In genomic region chr4:118101497-118101896, GRCm38 (mm10) we compare ENCODE assay signal across 25 mouse cellular contexts.
"Had no signal": no experiment of that assay in that cellular context is flagged by ENCODE, and none has a peak within 500 bp of the region (broad histone marks: within the 10 kb centered on the region; RNA-seq: fewer than 3 reads in every experiment).

No protein-coding gene starts in this region.

- H3K9ac ChIP-seq: heart, embryonic 12.5 days; hindbrain, embryonic 12.5 days; hindbrain, embryonic 14.5 days; intestine, embryonic 15.5 days; limb, embryonic 12.5 days; liver, embryonic 13.5 days had no signal

- H3K4me2 ChIP-seq: heart, embryonic 12.5 days; hindbrain, embryonic 12.5 days; hindbrain, embryonic 14.5 days; intestine, embryonic 15.5 days; limb, embryonic 12.5 days; liver, embryonic 13.5 days had no signal

- H3K27ac ChIP-seq: gastrocnemius, adult 2 months; heart, embryonic 10.5 days; hindbrain, embryonic 10.5 days; hindbrain, embryonic 12.5 days; hindbrain, embryonic 14.5 days; intestine, embryonic 15.5 days; layer of hippocampus, adult 2 months; left cerebral cortex, adult 2 months; limb, embryonic 10.5 days; limb, embryonic 12.5 days; liver, embryonic 13.5 days had no signal

- H3K9me3 ChIP-seq: heart, embryonic 10.5 days; heart, embryonic 12.5 days; hindbrain, embryonic 10.5 days; hindbrain, embryonic 12.5 days; intestine, embryonic 15.5 days; limb, embryonic 10.5 days; limb, embryonic 12.5 days; liver, embryonic 13.5 days had no signal

- H3K4me1 ChIP-seq: intestine, embryonic 15.5 days; limb, embryonic 10.5 days; limb, embryonic 12.5 days had no signal

- H3K4me3 ChIP-seq: gastrocnemius, adult 2 months; heart, embryonic 10.5 days; heart, embryonic 12.5 days; hindbrain, embryonic 10.5 days; hindbrain, embryonic 12.5 days; intestine, embryonic 15.5 days; layer of hippocampus, adult 2 months; left cerebral cortex, adult 2 months; limb, embryonic 10.5 days; limb, embryonic 12.5 days; liver, embryonic 13.5 days had no signal

- H3K27me3 ChIP-seq: heart, embryonic 12.5 days; hindbrain, embryonic 12.5 days; intestine, embryonic 15.5 days; limb, embryonic 12.5 days; liver, embryonic 13.5 days had no signal

- ATAC-seq: hindbrain, embryonic 16.5 days; inflammation-experienced regulatory T-cells, adult 6 months; intestine, embryonic 15.5 days; intestine, postnatal 0 days had no signal

- H3K36me3 ChIP-seq: heart, embryonic 12.5 days; intestine, embryonic 15.5 days; liver, embryonic 13.5 days had no signal

- DNase-seq: gastrocnemius, adult 2 months; gastrocnemius, postnatal 10 days; gastrocnemius, postnatal 25 days; heart, adult 18-20 months; heart, postnatal 10 days; heart, postnatal 4 days; kidney, adult 18-20 months; kidney, adult 8-10 months; kidney, postnatal 14 days; kidney, postnatal 36 days; liver; liver, embryonic 13.5 days had no signal
